Mouse (Mus musculus): Measurements from ENCODE around the gene Pdlim7. TPM values are rescaled to one million over a fixed set of nuclear protein-coding genes. Genes with fewer than 3 reads are reported as not detected.
A peak's percentile ranks its signal among the peaks of the same experiment; 100 is the strongest.

Pdlim7 gene
- polyA plus RNA-seq, 1 experiment from 2014 or later, result 199 TPM

- Histone ChIP-seq H3K9me3 (ENCODE audit: low read depth, low read length) (no peaks in the 10 kb centered on the region), H3K27ac (ENCODE audit: low read depth) (no peak overlapping the region), H3K4me1 (ENCODE audit: insufficient read depth) (no peaks in the 10 kb centered on the region), H3K9ac (no peak overlapping the region), H3K4me2 (no peak overlapping the region), H3K4me3 (ENCODE audit: low read depth, low read length) (no peak overlapping the region), H3K36me3 (ENCODE audit: insufficient read depth) (peaks cover 77% of the 10 kb centered on the region), H3K27me3 (ENCODE audit: insufficient read depth, low read length) (no peaks in the 10 kb centered on the region)
- no peak for DNase-seq
- no peak for ATAC-seq (ENCODE audit: insufficient read depth)
- no peak for TF ChIP-seq CTCF (IDR thresholded peaks at IDR 0.05; ENCODE audit: low read depth)
- 90% methylated on average over 16 of the region's 16 CpGs for WGBS
Measured at GRCm38 (mm10) chr13:55451785-55452549, 61.5 kb downstream of the Pdlim7 start.

DNA sequence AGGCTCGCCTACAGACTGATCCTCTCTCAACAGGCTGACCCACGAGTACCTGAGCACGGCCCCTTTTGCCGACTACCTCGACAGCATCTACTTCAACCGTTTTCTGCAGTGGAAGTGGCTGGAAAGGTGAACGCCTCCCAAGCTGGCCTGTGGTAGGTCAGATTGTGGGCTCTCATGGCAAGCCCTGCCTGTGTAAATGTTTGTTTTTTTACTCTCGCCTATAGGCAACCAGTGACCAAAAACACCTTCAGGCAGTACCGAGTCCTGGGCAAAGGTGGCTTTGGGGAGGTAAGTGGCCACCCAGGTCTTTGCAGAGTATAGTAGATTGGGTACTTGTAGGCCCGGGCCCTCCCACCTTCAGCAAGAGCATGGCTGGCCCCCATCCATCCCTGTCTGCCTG, 62.2 kb downstream of the Pdlim7 start:
- no peak overlapping the region for H3K4me3 ChIP-seq (ENCODE audit: low read depth, low read length)
- no peak for DNase-seq
- WGBS, result 82% methylated on average over 10 of the region's 10 CpGs
- peaks cover 3% of the 10 kb centered on the region; the same call in 1 of the 2 replicates for H3K4me1 ChIP-seq (ENCODE audit: insufficient read depth)
- H3K4me2 ChIP-seq, result no peak overlapping the region
- no peak overlapping the region for H3K27ac ChIP-seq (ENCODE audit: low read depth)
- ATAC-seq (ENCODE audit: insufficient read depth), result no peak
- H3K9ac ChIP-seq, result no peak overlapping the region
- no peaks in the 10 kb centered on the region for H3K9me3 ChIP-seq (ENCODE audit: low read depth, low read length)
- H3K27me3 ChIP-seq (ENCODE audit: insufficient read depth, low read length), result no peaks in the 10 kb centered on the region
- no peak for TF ChIP-seq CTCF (IDR thresholded peaks at IDR 0.05; ENCODE audit: low read depth)
- H3K36me3 ChIP-seq (ENCODE audit: insufficient read depth), result peaks cover 70% of the 10 kb centered on the region

- WGBS, result 85% methylated on average over 11 of the region's 11 CpGs
- H3K9ac ChIP-seq, result no peak overlapping the region
- H3K27me3 ChIP-seq (ENCODE audit: insufficient read depth, low read length), result no peaks in the 10 kb centered on the region
- H3K4me1 ChIP-seq (ENCODE audit: insufficient read depth), result peaks cover 6% of the 10 kb centered on the region
- no peak for ATAC-seq (ENCODE audit: insufficient read depth)
- H3K27ac ChIP-seq (ENCODE audit: low read depth), result no peak overlapping the region
- no peak for TF ChIP-seq CTCF (IDR thresholded peaks at IDR 0.05; ENCODE audit: low read depth)
- DNase-seq, result no peak
- H3K4me3 ChIP-seq (ENCODE audit: low read depth, low read length), result no peak overlapping the region
- no peaks in the 10 kb centered on the region for H3K9me3 ChIP-seq (ENCODE audit: low read depth, low read length)
- H3K4me2 ChIP-seq, result no peak overlapping the region
- peaks cover 66% of the 10 kb centered on the region for H3K36me3 ChIP-seq (ENCODE audit: insufficient read depth)
Measured at GRCm38 (mm10) chr13:55450511-55450980, 62.9 kb downstream of the Pdlim7 start.

DNA sequence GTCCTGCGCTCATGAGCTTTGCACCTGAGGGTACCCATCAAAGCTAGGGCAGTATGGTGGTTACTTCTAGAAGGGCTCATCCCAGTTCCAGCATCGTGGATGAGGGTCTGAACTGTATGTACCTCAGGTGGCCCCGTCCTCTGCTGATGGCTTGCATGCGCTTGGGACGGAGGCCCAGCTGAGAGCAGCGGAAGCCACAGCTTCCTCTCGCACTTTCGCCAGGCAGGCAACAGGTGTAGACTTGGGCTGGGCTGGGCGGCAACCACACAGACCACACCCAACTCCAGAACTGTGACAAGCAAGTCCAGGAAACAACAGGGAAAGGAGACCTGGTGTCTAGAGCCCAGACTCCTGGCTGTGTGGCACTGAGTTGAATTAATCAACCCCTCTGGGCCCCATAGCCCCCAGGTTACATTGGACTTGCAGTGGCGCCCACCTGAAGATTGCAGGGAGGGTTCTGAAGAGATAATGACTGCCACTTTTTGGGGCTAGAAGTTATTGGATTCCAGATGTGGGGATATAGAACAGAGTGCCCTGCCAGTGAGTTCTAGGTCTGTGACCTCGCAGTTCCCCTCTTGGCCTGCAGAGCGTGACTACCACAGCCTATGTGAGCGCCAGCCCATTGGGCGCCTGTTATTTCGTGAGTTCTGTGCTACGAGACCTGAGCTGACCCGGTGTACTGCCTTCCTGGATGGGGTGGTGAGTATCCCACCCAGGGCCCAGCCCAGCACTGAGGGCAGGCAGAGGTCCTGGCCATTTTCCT, 63.6 kb downstream of the Pdlim7 start:
- Histone ChIP-seq H3K4me2 (no peak overlapping the region), H3K27ac (ENCODE audit: low read depth) (no peak overlapping the region), H3K4me3 (ENCODE audit: low read depth, low read length) (no peak overlapping the region), H3K4me1 (ENCODE audit: insufficient read depth) (peaks cover 6% of the 10 kb centered on the region), H3K9me3 (ENCODE audit: low read depth, low read length) (no peaks in the 10 kb centered on the region), H3K36me3 (ENCODE audit: insufficient read depth) (peaks cover 60% of the 10 kb centered on the region), H3K9ac (no peak overlapping the region), H3K27me3 (ENCODE audit: insufficient read depth, low read length) (no peaks in the 10 kb centered on the region)
- ATAC-seq (ENCODE audit: insufficient read depth), result no peak
- DNase-seq, result no peak
- peak; percentile 24; the same call in 1 of the 2 replicates for TF ChIP-seq CTCF (IDR thresholded peaks at IDR 0.05; ENCODE audit: low read depth)
- WGBS, result 89% methylated on average over 17 of the region's 17 CpGs

DNA sequence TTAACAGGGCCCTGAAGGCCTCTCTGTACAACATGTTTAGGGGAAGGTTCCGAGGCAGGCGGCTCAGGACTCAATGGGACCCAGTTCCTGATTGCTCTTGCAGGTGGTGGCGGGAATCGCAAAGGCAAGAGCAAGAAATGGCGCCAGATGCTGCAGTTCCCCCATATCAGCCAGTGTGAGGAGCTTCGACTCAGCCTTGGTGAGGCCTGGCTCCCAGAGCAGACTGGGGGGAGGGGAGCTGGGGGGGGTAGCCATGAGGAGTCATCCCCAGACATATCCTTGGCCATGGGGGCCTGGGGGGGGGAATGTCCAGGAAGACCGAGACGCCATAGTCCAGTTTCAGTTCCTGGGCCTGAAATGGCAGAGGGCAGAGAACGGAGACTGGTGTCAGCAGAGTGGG, 64.3 kb downstream of the Pdlim7 start:
- WGBS, result 92% methylated on average over 9 of the region's 9 CpGs
- H3K9ac ChIP-seq, result no peak overlapping the region
- no peak for DNase-seq
- no peak for ATAC-seq (ENCODE audit: insufficient read depth)
- no peaks in the 10 kb centered on the region for H3K27me3 ChIP-seq (ENCODE audit: insufficient read depth, low read length)
- no peak for TF ChIP-seq CTCF (IDR thresholded peaks at IDR 0.05; ENCODE audit: low read depth)
- H3K9me3 ChIP-seq (ENCODE audit: low read depth, low read length), result no peaks in the 10 kb centered on the region
- no peak overlapping the region for H3K4me3 ChIP-seq (ENCODE audit: low read depth, low read length)
- H3K27ac ChIP-seq (ENCODE audit: low read depth), result no peak overlapping the region
- H3K4me1 ChIP-seq (ENCODE audit: insufficient read depth), result peaks cover 6% of the 10 kb centered on the region
- H3K4me2 ChIP-seq, result no peak overlapping the region
- peaks cover 53% of the 10 kb centered on the region for H3K36me3 ChIP-seq (ENCODE audit: insufficient read depth)

- H3K9me3 ChIP-seq (ENCODE audit: low read depth, low read length), result no peaks in the 10 kb centered on the region
- H3K27ac ChIP-seq (ENCODE audit: low read depth), result no peak overlapping the region
- peaks cover 10% of the 10 kb centered on the region for H3K4me1 ChIP-seq (ENCODE audit: insufficient read depth)
- H3K4me2 ChIP-seq, result no peak overlapping the region
- no peak overlapping the region for H3K4me3 ChIP-seq (ENCODE audit: low read depth, low read length)
- TF ChIP-seq CTCF (IDR thresholded peaks at IDR 0.05; ENCODE audit: low read depth), result no peak
- no peak overlapping the region for H3K9ac ChIP-seq
- 89% methylated on average over 5 of the region's 5 CpGs for WGBS
- H3K27me3 ChIP-seq (ENCODE audit: insufficient read depth, low read length), result no peaks in the 10 kb centered on the region
- ATAC-seq (ENCODE audit: insufficient read depth), result no peak
- H3K36me3 ChIP-seq (ENCODE audit: insufficient read depth), result peaks cover 42% of the 10 kb centered on the region
- no peak for DNase-seq
Measured at GRCm38 (mm10) chr13:55448131-55448530, 65.3 kb downstream of the Pdlim7 start.

DNA sequence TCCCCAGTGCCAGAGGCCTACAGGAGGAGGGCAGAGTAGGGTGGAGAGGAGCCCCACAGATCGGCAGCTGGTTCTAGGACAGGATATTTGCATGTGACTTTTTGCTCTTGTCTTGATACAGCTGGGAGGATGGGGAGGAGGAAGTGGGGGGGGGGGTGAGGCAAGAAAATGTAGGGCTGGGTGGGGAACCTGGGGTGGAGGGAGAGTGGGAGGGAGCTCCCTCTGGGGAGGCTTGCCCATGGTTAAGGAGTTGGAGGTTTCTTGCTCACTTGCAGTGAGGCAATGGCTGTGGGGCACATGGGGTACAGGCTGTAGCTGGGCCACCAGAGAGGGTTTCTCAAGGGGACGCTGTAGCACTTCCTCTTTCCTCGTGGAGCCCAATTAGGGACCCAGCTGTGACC, 65.9 kb downstream of the Pdlim7 start:
- H3K4me1 ChIP-seq (ENCODE audit: insufficient read depth), result peaks cover 10% of the 10 kb centered on the region
- H3K27me3 ChIP-seq (ENCODE audit: insufficient read depth, low read length), result no peaks in the 10 kb centered on the region
- no peak overlapping the region for H3K27ac ChIP-seq (ENCODE audit: low read depth)
- WGBS, result 40% methylated on average over 3 of the region's 3 CpGs
- H3K36me3 ChIP-seq (ENCODE audit: insufficient read depth), result peaks cover 36% of the 10 kb centered on the region
- no peak for DNase-seq
- peak overlapping the region; percentile 14; the same call in 1 of the 2 replicates for H3K9ac ChIP-seq
- H3K4me2 ChIP-seq, result 0 out of 2 replicates have a peak overlapping the region, but pooled peaks have one; percentile 89
- no peak for ATAC-seq (ENCODE audit: insufficient read depth)
- TF ChIP-seq CTCF (IDR thresholded peaks at IDR 0.05; ENCODE audit: low read depth), result no peak
- no peaks in the 10 kb centered on the region for H3K9me3 ChIP-seq (ENCODE audit: low read depth, low read length)
- H3K4me3 ChIP-seq (ENCODE audit: low read depth, low read length), result no peak overlapping the region
